Mouse (Mus musculus) urinary bladder, postnatal 14 days (tissue): ENCODE data around the gene Phip.

Experiments
- DNase-seq: peaks from one replicate; pipeline ENCODE4 v3.0.0; 2021; ENCODE audit warnings: low spot score

The Phip gene

GRCm38 (mm10) chr9:82975342-82976215 is at the start of gene Phip:
TSS of gene Phip (minus strand) at chr9:82975516.
- peak; percentile 93 for DNase-seq

GRCm38 (mm10) chr9:83023724-83024123 is 48.4 kb upstream of the Phip start:
- DNase-seq, result no peak

- no peak for DNase-seq
Measured at GRCm38 (mm10) chr9:83014516-83014915, 39.2 kb upstream of the Phip start.

GRCm38 (mm10) chr9:83008306-83008705 is 33.0 kb upstream of the Phip start:
- no peak for DNase-seq

- no peak for DNase-seq
Measured at GRCm38 (mm10) chr9:83001342-83001741, 26.0 kb upstream of the Phip start.

GRCm38 (mm10) chr9:82997765-82998500 is 22.6 kb upstream of the Phip start:
- DNase-seq, result no peak

- DNase-seq, result no peak
Measured at GRCm38 (mm10) chr9:82976936-82977335, 1.6 kb upstream of the Phip start.

- DNase-seq, result no peak
Measured at GRCm38 (mm10) chr9:82976219-82976618, 903 bp upstream of the Phip start.

GRCm38 (mm10) chr9:82974962-82975341 is 364 bp downstream of the Phip start:
- no peak for DNase-seq

GRCm38 (mm10) chr9:82974187-82974861 is 992 bp downstream of the Phip start:
- peak; percentile 87 for DNase-seq

GRCm38 (mm10) chr9:82973321-82973892 is 1.9 kb downstream of the Phip start:
- DNase-seq, result no peak

GRCm38 (mm10) chr9:82971433-82971832 is 3.9 kb downstream of the Phip start:
- DNase-seq, result no peak

- no peak for DNase-seq
Measured at GRCm38 (mm10) chr9:82967076-82967621, 8.2 kb downstream of the Phip start.

- no peak for DNase-seq
Measured at GRCm38 (mm10) chr9:82963981-82964380, 11.3 kb downstream of the Phip start.

- DNase-seq, result no peak
Measured at GRCm38 (mm10) chr9:82961352-82961751, 14.0 kb downstream of the Phip start.

- DNase-seq, result no peak
Measured at GRCm38 (mm10) chr9:82955267-82955666, 20.0 kb downstream of the Phip start.

GRCm38 (mm10) chr9:82952330-82952729 is 23.0 kb downstream of the Phip start:
- DNase-seq, result no peak

- no peak for DNase-seq
Measured at GRCm38 (mm10) chr9:82951435-82952004, 23.8 kb downstream of the Phip start.

- no peak for DNase-seq
Measured at GRCm38 (mm10) chr9:82907246-82907645, 68.1 kb downstream of the Phip start.

- no peak for DNase-seq
Measured at GRCm38 (mm10) chr9:82888645-82889044, 86.7 kb downstream of the Phip start.

GRCm38 (mm10) chr9:82884177-82884576 is 91.1 kb downstream of the Phip start:
- DNase-seq, result no peak

- DNase-seq, result no peak
Measured at GRCm38 (mm10) chr9:82877078-82877477, 98.2 kb downstream of the Phip start.
